In the genomic region with DNA sequence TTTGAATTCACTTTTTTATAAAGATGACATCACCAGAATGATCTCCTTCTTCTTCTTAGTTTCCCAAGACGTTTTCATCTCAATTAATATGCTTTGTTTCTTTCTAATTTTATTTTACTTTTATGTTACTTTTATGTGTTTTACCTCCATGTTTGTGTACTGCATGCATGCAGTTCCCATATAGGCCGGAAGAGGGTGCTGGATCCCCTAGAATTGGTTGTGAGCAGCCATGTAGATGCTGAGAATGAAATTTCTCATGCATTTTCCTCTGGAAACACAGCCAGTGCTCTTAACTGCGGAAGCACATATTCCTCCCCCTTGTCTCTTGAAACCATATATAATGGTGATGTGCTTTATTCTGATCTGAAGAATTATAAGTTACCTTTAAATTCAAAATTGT, we compare ENCODE assay signal across 10 mouse cellular contexts.
A peak's percentile ranks its signal among the peaks of the same experiment; 100 is the strongest.
DNase-seq lines count a peak whose midpoint lies in the region; ATAC-seq and TF ChIP-seq lines count a peak whose summit lies in the region.
"Had no signal": no experiment of that assay in that cellular context is flagged by ENCODE, and none has a peak within 500 bp of the region (broad histone marks: within the 10 kb centered on the region; RNA-seq: fewer than 3 reads in every experiment).

No protein-coding gene starts in this region.

- no peak overlapping the region for H3K9ac ChIP-seq in forebrain, postnatal 0 days
- H3K9ac ChIP-seq in forebrain, embryonic 12.5 days, result no peak overlapping the region
- no peak overlapping the region for H3K9ac ChIP-seq in liver, embryonic 12.5 days
- H3K9ac ChIP-seq: hindbrain, embryonic 15.5 days had no signal

- H3K27me3 ChIP-seq in forebrain, postnatal 0 days (ENCODE audit: insufficient read depth, low read length), result no peaks in the 10 kb centered on the region
- H3K27me3 ChIP-seq in forebrain, embryonic 12.5 days, result no peaks in the 10 kb centered on the region
- H3K27me3 ChIP-seq in liver, embryonic 12.5 days (replicated peaks), result no peaks in the 10 kb centered on the region
- H3K27me3 ChIP-seq: hindbrain, embryonic 15.5 days; megakaryocyte, embryonic 14.5 days had no signal

- H3K4me3 ChIP-seq in forebrain, postnatal 0 days (ENCODE audit: low read depth, low read length), result no peak overlapping the region
- H3K4me3 ChIP-seq in forebrain, embryonic 12.5 days (replicated peaks), result no peak overlapping the region
- no peak overlapping the region for H3K4me3 ChIP-seq in liver, embryonic 12.5 days
- H3K4me3 ChIP-seq: hindbrain, embryonic 15.5 days; megakaryocyte, embryonic 14.5 days had no signal

- H3K27ac ChIP-seq in forebrain, postnatal 0 days (ENCODE audit: low read depth, low read length), result no peak overlapping the region
- no peak overlapping the region for H3K27ac ChIP-seq in forebrain, embryonic 12.5 days
- H3K27ac ChIP-seq in liver, embryonic 12.5 days, result no peak overlapping the region
- H3K27ac ChIP-seq: hindbrain, embryonic 15.5 days had no signal

- ATAC-seq in forebrain, postnatal 0 days, result no peak
- no peak for ATAC-seq in forebrain, embryonic 12.5 days (ENCODE audit: low FRiP score)
- no peak for ATAC-seq in liver, embryonic 12.5 days

- no peaks in the 10 kb centered on the region for H3K9me3 ChIP-seq in forebrain, postnatal 0 days (ENCODE audit: low read length)
- no peaks in the 10 kb centered on the region for H3K9me3 ChIP-seq in forebrain, embryonic 12.5 days
- no peaks in the 10 kb centered on the region for H3K9me3 ChIP-seq in liver, embryonic 12.5 days (replicated peaks)
- H3K9me3 ChIP-seq: hindbrain, embryonic 15.5 days; megakaryocyte, embryonic 14.5 days had no signal

- no peaks in the 10 kb centered on the region for H3K36me3 ChIP-seq in forebrain, postnatal 0 days (ENCODE audit: insufficient read depth)
- no peaks in the 10 kb centered on the region for H3K36me3 ChIP-seq in forebrain, embryonic 12.5 days (replicated peaks)
- no peaks in the 10 kb centered on the region for H3K36me3 ChIP-seq in liver, embryonic 12.5 days
- H3K36me3 ChIP-seq: hindbrain, embryonic 15.5 days had no signal

- no peak overlapping the region for H3K4me2 ChIP-seq in forebrain, postnatal 0 days (ENCODE audit: low read depth)
- no peak overlapping the region for H3K4me2 ChIP-seq in forebrain, embryonic 12.5 days
- H3K4me2 ChIP-seq in liver, embryonic 12.5 days, result no peak overlapping the region
- H3K4me2 ChIP-seq: hindbrain, embryonic 15.5 days had no signal

- WGBS in forebrain, postnatal 0 days, result 49% methylated on average over 3 of the region's 3 CpGs
- WGBS in forebrain, embryonic 12.5 days, result 56% methylated on average over 3 of the region's 3 CpGs
- 31% methylated on average over 3 of the region's 3 CpGs for WGBS in liver, embryonic 12.5 days (ENCODE audit: insufficient replicate concordance)

- no peak for DNase-seq in forebrain, postnatal 0 days
- peak; percentile 25 for DNase-seq in liver
- peak; percentile 3 to 13 for DNase-seq in B cell, adult 2 months
- DNase-seq in embryo, embryonic 11 days, result peak; percentile 4
- no peak for DNase-seq in spleen, postnatal 36 days (ENCODE audit: low spot score in 2 of 2)
- DNase-seq in cerebellum, adult 9-10 months, result no peak

- peak; percentile 53 for TF ChIP-seq CTCF in forebrain, postnatal 0 days (IDR thresholded peaks at IDR 0.05; ENCODE audit: low read depth)

- H3K4me1 ChIP-seq in forebrain, postnatal 0 days (ENCODE audit: insufficient read depth), result no peaks in the 10 kb centered on the region
- no peaks in the 10 kb centered on the region for H3K4me1 ChIP-seq in forebrain, embryonic 12.5 days
- H3K4me1 ChIP-seq in liver, embryonic 12.5 days, result no peaks in the 10 kb centered on the region
- H3K4me1 ChIP-seq: hindbrain, embryonic 15.5 days; megakaryocyte, embryonic 14.5 days had no signal

Comparison
In these comparisons a context has a peak if more than half of its experiments do, and no peak if none do; other contexts are left out.
1. DNase-seq: peak in liver (single experiment), B cell, adult 2 months (2 of 2) and embryo, embryonic 11 days (single experiment); none in forebrain, postnatal 0 days (single experiment), spleen, postnatal 36 days (0 of 2) and cerebellum, adult 9-10 months (single experiment).